Mouse (Mus musculus) left cerebral cortex, adult 8-10 months (tissue): ENCODE results near the gene Cyp24a1. TPM values are rescaled to one million over a fixed set of nuclear protein-coding genes. Genes with fewer than 3 reads are reported as not detected.

Experiments used
- DNase-seq, 2 experiments: peaks; one replicate each; pipeline ENCODE4 v3.0.0; 2022; ENCODE audit warnings: low spot score in 2 of 2
- total RNA-seq, 4 experiments: library from RNA; stranded (reverse); gene quantifications; 2 replicates each; pipeline ENCODE4 v1.2.4; 2022

The Cyp24a1 gene
- total RNA-seq, 4 experiments from 2014 or later: not detected

GRCm38 (mm10) chr2:170445861-170446260 lies 51.1 kb downstream of the Cyp24a1 start:
- DNase-seq: no peak

DNA sequence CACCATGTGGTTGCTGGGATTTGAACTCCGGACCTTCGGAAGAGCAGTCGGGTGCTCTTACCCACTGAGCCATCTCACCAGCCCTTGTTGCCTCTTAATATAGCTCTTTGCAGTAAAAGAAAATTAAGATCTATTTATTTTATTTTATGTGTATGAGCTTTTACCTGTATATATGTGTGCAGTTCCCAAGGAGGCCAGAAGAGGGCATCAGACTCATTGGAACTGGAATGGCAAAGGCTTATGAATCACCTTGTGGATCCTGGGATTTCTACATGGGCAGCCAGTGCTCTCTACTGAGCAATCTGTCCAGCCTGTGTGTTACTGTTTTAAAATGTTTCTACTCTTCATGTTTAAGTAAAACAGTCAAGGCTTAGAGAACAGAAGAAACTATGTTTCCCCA lies 54.4 kb downstream of the Cyp24a1 start:
- DNase-seq: no peak

- DNase-seq: no peak
Observed at GRCm38 (mm10) chr2:170438782-170439181, 58.2 kb downstream of the Cyp24a1 start.

- no peak for DNase-seq
Observed at GRCm38 (mm10) chr2:170436204-170436603, 60.7 kb downstream of the Cyp24a1 start.

Other genes with a start within 250 kb of the Cyp24a1 start
- gene Bcas1, start 69.3 kb downstream of the Cyp24a1 start, total RNA-seq: 100 to 1,000 TPM in 1 of 4 experiments, 10 to 100 TPM in 3; 91.0 to 102 (median 94.4) TPM
- gene Pfdn4, start 717 bp downstream of the Cyp24a1 start, total RNA-seq: 10 to 100 TPM; 21.4 to 32.9 (median 29.2) TPM
- not detected for gene 4930470P17Rik, start 104.9 kb upstream of the Cyp24a1 start, total RNA-seq
- 10 to 100 TPM; 26.9 to 29.5 (median 27.9) TPM for gene Dok5, start 234.7 kb upstream of the Cyp24a1 start, total RNA-seq